Mouse (Mus musculus): Measurements from ENCODE around the gene Gm4969.

Gene Gm4969

GRCm38 (mm10) chr7:19094471-19094825 lies 23.7 kb downstream of the Gm4969 start, which contains the start of gene Six5:
Gene Six5, plus strand, starts transcription at chr7:19094594.
- peak; percentile 74 for DNase-seq (ENCODE audit: extremely low spot score, low spot score)

DNA sequence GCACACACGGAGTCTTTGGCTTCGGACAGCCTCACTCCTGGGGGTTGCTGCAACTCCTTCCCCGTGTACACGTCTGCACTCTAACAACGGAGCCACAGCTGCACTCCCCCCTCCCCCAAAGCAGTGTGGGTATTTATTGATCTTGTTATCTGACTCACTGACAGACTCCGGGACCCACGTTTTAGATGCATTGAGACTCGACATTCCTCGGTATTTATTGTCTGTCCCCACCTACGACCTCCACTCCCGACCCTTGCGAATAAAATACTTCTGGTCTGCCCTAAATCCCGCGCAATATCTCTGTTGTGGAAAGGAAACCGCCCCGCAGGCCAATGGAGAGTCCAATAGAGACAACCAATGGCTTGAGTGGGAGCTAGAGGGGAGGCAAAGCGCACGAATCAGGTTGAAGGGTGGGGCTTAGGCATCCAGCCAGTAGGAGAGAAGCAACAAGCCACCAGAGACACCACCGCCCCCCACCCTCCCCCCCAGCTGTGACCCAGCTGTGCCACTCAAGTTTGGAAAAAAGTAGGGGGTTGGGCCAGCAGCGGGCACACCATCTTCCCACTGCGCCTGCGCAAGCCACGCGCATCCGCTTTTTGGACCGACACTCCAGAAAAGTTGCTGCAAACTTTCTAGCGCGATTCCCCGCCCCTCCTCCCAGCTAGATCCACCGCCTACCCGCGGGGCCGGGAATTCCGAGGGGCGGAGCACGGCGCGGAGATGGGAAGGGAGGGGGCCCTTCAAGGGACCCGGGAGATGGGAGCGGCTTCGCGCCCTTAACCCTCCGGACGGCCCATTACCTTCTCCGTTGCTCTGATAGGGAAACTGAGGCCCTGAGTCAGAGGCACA lies 24.4 kb downstream of the Gm4969 start:
- peak; percentile 98 for DNase-seq (ENCODE audit: extremely low spot score, low spot score)

GRCm38 (mm10) chr7:19093174-19093521 lies 25.0 kb downstream of the Gm4969 start:
- peak; percentile 85 for DNase-seq (ENCODE audit: extremely low spot score, low spot score)

DNA sequence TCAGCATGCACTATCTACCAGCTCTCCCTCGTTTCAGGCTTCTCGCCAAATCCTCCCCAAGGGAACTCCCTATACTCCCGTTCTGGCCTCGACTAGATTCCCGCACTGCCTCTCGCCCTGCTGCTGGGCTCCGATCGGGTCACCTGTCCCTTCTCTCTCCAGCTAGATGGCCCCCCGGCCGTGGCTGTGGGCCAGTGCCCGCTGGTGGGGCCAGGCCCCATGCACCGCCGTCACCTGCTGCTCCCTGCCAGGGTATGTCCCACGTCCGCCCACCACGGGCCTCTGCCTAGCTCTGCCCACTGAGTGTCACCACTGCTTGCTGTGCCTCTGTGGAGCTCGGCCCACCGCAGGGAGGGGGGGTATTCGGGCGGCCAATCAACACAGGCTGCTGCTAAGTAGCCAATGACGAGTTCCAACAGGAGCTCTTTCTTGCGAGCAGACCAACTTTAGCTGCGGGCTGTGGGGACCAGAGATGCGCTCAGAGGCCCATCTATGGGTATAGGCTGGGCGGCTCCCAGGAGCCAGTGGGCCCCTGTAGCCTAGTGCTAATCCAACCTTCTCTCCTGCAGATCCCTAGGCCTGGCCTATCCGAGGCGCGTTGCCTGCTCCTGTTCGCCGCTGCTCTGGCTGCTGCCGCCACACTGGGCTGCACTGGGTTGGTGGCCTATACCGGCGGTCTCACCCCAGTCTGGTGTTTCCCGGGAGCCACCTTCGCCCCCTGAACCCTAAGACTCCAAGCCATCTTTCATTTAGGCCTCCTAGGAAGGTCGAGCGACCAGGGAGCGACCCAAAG lies 25.6 kb downstream of the Gm4969 start:
- DNase-seq (ENCODE audit: extremely low spot score, low spot score), result peak; percentile 74

DNA sequence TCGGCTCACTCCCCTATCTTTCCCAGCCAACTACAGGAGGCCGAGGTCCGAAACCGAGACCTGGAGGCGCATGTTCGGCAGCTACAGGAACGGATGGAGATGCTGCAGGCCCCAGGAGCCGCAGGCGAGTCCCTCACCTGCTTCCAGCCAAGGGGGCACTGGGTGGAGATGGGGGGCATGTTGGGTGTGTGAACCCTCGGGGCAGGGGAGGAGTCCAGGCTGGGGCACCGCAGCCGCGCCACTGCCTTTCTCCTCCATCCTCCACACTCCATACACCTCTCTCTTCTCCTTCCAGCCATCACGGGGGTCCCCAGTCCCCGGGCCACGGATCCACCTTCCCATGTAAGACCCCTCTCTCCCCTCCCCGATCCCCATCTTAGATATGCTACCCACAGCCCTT lies 26.3 kb downstream of the Gm4969 start:
- DNase-seq (ENCODE audit: extremely low spot score, low spot score), result no peak

DNA sequence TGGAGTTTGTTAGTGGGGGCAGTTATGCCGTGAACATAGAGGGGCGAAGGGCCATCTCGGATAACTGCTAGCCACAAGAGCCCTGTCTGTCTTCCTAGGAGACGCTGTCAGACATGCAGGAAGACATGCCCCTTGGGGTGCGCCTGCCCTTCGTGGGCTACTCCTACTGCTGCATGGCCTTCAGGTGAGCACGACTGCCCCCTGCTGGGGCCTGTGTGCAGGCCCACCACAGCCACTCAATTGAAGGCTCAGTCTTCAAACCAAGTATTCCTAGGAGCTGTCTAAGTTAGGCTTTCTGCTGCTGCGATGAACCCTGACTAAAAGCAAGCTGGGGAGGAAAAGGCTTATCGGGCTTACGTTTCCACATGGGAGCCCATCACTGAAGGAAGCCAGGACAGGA lies 29.4 kb downstream of the Gm4969 start:
- DNase-seq (ENCODE audit: extremely low spot score, low spot score), result peak; percentile 62

GRCm38 (mm10) chr7:19086760-19087159 lies 31.4 kb downstream of the Gm4969 start:
- DNase-seq (ENCODE audit: extremely low spot score, low spot score), result no peak

- DNase-seq (ENCODE audit: extremely low spot score, low spot score), result peak; percentile 46
These were observed 32.1 kb downstream of the Gm4969 start for GRCm38 (mm10) chr7:19086042-19086441.

GRCm38 (mm10) chr7:19085495-19085894 lies 32.7 kb downstream of the Gm4969 start:
- no peak for DNase-seq (ENCODE audit: extremely low spot score, low spot score)

DNA sequence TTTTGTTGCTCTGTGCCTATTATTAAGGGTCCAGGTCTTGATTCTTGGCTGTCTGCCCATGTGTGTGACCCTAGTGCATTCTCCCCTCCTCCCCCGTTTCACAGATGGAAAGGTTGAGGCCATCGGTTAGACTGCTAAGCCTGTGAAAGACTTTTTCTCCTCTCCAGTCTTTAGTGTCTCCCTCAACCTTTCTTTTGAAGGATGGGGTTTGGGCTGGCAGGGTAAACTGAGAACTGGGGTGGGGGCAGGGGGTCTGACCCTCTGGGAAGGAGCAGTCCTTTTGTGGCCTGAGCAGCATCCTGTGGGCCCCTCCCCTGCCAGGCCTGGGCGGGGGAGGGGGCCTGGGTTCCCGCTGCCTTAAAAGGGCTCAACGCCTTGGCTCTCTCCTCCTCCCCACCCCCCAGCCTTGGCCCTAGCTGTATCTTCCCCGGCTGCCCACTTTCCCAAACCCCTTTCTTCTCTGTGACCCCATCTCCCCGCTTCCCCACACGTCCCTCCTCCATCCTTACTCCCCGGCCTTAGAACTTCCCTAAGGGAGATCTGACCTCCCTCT lies 33.2 kb downstream of the Gm4969 start:
- no peak for DNase-seq (ENCODE audit: extremely low spot score, low spot score)

DNA sequence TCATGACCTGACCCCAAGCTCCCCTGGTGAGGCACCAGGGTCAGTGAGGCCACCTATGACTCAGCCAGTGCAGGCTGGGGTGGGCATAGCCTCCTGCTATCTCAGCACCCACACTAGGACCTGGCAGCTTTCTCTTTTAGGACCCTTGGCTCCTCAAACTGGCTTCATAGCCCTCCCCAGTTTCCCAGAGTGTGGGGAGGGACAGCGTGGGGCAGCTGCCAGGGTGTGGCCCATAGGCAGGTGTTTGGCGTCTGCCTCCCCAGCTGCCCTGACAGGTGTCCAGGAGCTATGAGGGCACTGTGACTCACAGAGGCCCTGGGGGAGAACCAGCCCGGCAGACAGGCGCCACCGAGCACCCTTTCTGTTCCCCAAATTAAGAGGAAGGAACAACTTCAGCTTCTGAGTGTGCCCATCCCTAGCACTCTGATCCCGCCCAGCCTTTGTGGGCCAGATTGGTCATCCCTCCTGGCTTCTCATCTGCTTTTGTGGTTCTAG lies 33.8 kb downstream of the Gm4969 start:
- no peak for DNase-seq (ENCODE audit: extremely low spot score, low spot score)

DNA sequence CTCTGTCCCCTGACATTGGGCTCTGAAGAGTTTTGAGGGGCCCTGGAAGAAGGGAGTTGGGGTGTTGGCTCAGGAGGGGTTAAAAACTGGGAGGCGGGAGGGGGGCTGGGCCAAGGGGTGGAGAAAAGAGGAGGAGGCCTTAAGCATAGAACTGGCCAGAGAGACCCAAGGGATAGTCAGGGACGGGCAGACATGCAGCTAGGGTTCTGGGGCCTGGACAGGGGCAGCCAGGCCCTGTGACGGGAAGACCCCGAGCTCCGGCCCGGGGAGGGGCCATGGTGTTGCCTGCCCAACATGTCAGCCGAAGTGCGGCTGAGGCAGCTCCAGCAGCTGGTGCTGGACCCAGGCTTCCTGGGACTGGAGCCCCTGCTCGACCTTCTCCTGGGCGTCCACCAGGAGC lies 34.5 kb downstream of the Gm4969 start, which contains the start of gene Dmpk:
TSS of gene Dmpk (plus strand) at position 149 of the 400 bp plus-strand sequence.
- no peak for DNase-seq (ENCODE audit: extremely low spot score, low spot score)

GRCm38 (mm10) chr7:19083096-19083495 lies 35.1 kb downstream of the Gm4969 start:
- DNase-seq (ENCODE audit: extremely low spot score, low spot score), result no peak

GRCm38 (mm10) chr7:19082171-19082570 lies 36.0 kb downstream of the Gm4969 start:
- DNase-seq (ENCODE audit: extremely low spot score, low spot score), result no peak

- DNase-seq (ENCODE audit: extremely low spot score, low spot score), result no peak
These were observed 37.7 kb downstream of the Gm4969 start for GRCm38 (mm10) chr7:19080451-19080950.

DNA sequence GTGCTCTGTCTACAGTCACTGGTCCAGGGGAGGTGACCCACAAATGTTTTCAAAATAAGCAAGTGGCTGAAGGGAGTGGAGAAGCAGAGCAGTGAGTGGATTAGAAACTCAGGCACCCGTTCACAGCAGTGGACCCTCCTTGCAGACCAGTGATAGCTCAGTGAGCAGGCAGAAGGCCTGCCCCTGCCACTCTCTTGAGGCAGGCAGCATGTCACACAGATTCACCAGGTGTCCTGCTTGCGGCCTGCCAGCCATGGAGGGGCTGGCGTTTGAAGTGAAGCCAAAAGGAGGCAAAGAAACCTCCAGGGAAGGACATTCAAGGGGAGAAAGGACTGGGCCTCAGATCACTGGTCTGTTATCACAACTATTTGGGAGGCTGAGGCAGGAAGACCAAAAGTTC lies 39.4 kb downstream of the Gm4969 start:
- no peak for DNase-seq (ENCODE audit: extremely low spot score, low spot score)

- no peak for DNase-seq (ENCODE audit: extremely low spot score, low spot score)
These were observed 40.4 kb downstream of the Gm4969 start for GRCm38 (mm10) chr7:19077761-19078160.

DNA sequence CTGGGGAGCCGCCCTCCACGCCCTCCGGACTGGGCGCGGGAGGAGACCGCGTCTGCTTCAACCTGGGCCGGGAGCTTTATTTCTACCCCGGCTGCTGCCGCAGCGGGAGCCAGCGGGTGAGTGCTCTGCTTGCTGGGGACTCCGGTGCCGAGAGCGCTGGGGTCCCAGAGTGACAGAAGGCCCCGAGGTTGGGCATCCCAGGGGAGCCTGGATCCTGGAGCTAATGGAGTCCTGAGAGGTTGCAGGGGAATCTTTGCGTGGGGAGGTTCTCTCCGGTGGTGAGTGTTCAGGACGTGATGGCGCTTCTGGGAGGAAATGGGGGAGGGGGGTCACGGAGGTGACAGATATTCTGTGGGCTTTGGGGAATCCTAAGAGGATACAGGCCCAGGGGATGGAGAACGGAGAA lies 41.6 kb downstream of the Gm4969 start:
- peak; percentile 49 for DNase-seq (ENCODE audit: extremely low spot score, low spot score)

- peak; percentile 99 for DNase-seq (ENCODE audit: extremely low spot score, low spot score)
These were observed 42.2 kb downstream of the Gm4969 start, which contains the start of gene Dmwd for GRCm38 (mm10) chr7:19075723-19076585. Gene Dmwd, plus strand, starts transcription at chr7:19076227.

GRCm38 (mm10) chr7:19075231-19075630 lies 42.9 kb downstream of the Gm4969 start:
- DNase-seq (ENCODE audit: extremely low spot score, low spot score), result no peak

GRCm38 (mm10) chr7:19074494-19074893 lies 43.7 kb downstream of the Gm4969 start:
- no peak for DNase-seq (ENCODE audit: extremely low spot score, low spot score)
